Mouse (Mus musculus) liver (tissue): ENCODE data around the gene Kcnj1.

Source experiments
- DNase-seq: peaks from one replicate; pipeline ENCODE4 v3.0.0-alpha.2; 2020; ENCODE audit warnings: mixed read lengths

Gene Kcnj1

DNA sequence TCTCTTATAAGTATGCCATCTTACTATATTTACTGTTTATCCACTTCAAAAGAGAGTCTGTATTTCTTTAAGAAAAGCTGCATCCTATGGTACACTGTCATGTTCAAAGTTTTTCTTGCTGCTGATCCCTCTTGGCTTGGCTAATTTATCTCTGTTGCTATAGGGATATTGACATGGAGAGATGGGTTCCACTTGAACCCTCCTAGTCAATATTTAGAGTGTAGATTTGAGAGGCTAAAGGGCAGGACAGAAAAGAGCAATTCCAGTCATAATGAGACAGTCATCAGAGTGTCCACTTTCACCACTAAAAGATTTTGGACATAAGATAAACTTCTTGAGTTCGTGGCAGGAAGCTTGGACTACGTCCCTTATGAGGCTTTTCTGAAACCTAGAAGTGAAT is 27.9 kb downstream of the Kcnj1 start:
- no peak for DNase-seq

DNA sequence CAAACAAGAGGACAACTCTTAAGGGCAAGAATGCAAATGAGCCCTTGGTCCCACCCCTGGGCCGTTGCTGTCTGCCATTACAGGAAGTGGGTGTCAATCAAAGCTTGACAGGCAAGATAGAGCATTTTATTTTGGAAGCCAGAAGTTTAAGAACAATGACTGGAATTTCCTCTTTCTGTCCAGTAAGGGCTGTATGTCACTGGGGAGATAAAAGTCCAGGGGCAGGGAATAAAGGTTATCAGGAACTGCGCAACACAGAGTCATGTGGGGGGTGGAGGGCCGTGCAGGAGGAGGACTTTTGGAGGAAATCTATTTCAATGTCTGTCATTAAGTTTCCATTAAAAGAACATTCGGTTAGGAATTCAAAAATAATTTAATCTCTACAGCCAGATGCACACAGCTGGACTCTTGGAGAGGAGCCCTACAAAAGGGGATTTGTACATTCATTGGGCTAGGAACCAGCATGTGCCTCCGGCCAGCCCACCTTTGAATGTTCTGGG is 28.4 kb downstream of the Kcnj1 start:
- DNase-seq = peak; percentile 49

DNA sequence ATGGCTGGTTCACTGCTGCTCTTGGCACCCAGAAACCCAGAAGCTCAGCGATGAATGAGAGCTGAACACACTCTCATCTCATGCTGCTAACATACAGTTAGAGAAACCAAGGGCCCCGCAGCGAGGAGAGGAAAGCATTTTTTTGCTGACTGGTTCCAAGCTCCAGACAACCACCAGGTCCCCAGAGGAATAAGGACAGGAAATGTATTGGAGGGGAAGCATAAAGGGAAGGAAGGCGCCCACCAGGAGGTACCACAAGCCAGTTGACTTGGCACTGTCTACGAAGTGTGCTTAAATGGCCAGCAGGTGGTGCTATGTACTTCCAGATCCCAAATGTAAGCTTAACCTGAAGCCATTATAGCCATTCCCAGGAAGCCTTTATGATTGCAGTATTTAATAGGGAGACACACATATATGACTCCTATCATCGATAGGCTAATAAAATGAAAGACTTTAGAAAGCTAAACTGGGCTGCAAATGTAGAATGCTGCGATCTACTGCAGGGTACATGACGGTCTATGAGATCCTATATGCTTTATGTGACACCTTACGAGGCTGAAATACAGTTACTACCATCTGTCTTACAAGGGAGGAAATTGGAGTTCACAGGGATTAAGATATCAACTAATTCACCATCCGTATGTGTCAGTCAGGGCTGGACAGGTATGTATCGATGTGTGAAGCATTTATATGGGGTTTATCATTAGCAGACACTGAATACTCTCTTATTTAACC is 33.1 kb downstream of the Kcnj1 start:
- peak; percentile 44 for DNase-seq

DNA sequence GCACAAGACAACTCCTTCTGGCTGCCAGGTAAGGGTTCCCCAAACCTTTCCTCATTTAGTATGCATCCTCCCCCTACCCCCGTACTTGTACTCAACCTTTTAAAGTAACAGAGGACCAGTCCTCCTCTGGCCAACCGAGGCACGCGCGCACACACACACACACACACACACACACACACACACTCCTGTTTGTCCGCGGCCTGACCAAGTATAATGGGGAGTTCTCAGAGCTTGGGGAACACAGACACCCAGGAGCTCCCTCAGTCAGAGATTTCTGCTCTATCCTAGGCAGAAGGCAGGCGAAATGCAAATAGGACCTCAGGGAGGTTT is 36.4 kb downstream of the Kcnj1 start:
- no peak for DNase-seq

DNA sequence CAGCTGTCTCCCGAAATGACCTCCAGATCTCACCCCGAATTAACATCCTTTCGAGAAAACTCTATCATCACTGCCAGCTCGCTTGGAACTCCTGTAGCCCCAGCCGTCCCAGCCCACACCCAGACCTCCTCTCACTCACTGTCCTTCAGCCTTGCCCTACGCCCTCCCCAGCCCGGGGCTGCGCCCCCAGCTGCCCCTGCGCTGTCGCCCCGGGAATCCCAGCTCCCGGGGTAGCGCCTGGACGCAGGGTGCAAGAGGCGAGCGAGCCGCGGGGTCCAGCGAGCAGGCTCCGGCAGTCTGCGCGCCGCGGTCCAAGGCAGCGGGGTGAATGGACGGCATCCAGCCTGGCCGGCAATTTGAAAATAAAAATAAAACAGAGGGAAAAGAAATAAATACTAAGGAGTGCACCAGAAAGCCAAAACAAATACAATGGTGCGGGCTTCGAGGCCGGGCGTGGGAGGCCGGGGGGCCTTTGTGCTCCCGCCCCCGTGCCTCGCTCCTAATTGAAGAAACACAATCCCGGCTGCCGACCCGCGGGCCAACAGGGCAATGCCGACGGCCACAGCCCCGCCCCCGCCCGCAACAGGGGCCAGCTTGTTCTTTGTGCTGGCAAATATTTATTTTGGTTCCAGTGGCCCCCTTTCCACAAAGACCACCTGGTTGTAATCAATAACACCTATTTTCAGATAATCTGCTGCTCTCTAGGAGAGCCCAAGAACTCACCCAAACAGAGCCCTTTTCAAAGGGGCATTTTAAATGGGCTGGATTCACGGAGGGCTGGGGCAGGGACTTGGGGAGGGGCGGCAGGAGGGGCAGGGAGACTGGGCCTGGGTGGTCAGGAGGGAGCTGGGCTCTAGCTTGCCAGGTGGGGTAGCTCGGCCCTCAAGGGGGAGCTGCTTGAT is 37.0 kb downstream of the Kcnj1 start:
- peak; percentile 61 for DNase-seq

DNA sequence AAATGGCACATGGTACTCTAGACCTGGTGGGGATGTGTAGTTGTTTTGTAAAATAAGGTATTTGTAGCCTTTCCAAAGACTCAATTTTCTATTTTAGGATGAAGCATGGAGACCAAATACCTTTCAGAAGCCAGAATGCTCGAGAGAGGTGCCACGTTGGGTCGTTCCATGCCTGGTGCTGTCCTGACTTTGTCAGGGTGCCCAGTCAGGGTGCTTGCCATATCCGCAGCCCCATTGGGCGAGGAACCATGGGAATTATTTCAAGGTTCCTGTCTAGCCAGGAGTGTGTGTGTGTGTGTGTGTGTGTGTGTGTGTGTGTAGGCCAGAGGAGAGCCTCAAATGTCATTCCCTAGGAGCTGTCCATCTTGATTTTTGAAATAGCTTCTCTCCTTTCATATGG is 38.4 kb downstream of the Kcnj1 start:
- DNase-seq = no peak

DNA sequence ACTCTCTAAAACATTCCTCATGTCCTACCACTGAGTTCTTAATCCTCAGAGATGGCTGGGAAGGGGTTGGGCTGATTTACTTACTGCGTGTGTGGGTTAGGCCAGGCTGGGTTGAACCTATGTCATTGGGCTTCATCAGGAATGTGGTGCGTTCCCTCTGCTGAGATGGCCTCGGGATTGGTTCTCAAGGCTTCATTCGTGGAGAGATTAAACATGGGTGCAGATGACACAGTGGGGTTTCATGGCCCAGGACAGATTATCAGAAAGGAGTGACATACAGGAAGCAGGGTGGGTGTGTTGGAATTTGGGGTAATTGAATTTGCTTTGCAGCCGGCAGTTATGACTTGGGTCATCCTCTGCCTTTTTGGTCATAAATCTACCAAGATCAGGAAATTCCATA is 39.2 kb downstream of the Kcnj1 start:
- no peak for DNase-seq

DNA sequence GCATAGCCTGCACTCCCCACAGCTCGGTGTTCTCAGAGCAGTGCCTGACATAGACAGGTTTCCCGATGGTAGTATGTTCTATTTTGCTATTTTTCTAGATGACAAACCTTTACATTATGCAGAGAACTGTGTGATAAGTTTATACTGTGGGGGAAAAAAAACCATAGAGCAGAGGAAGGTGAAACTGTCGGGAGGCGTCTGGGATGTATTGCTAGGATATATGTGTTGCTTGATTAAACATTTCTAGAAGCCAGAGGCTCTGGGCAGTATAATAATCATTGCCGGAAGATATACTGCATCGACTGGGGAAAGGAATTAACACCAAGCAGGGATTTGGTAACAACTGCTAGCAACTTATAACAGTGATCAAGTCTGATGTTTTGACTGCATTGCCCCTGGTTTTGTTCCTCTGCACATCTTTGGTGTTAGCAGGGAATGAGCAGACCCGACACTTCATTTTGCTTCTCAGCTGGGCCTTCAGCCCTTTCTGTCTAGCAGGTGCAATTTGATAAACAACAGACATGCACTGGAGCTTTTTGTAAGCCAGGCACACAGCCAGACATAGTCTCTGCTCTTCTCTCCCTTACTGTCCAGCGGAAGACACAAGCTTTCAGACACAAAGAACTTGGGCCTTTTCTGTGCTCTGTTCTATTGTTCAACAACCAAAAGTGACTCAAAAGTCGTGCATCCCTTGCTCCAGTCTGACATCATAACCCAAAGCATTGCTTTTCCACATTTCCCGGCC is 40.7 kb downstream of the Kcnj1 start:
- DNase-seq = no peak

DNA sequence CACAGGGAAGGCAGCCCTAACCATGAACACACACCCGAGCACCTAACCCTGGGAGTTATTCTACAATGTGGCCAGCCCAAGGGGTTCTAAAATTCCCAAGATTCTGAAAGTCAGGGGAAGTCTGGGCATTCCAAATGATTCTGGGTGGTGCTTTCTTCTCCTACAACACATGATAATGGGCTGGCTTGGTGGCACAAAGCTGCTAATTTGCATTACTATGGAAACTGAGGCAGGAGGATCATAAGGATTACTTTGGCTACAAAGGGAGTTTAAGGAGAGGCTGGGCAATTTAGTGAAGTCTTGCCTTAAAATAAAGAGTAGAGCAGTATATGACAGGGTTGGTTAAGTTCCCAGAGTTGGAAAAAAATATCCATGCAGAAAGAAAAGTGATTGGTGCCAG is 42.7 kb downstream of the Kcnj1 start:
- no peak for DNase-seq

DNA sequence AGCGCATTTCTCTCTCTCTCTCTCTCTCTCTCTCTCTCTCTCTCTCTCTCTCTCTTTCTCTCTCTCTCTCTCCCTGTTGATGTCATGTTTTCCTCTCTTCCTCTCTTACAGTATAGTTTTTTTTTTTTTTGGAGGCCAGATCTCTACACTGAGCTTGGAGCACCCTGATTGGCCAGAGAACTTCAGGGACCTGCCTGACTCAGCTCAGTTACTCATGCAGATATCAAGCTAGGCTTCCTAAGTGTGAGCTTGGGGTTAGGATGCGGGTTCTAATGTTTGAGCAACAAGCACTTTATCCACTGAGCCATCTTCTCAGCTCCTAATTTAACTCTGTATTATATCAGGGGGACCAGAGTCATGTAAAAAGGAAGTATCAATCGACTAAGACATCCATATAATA is 43.7 kb downstream of the Kcnj1 start:
- DNase-seq = no peak

DNA sequence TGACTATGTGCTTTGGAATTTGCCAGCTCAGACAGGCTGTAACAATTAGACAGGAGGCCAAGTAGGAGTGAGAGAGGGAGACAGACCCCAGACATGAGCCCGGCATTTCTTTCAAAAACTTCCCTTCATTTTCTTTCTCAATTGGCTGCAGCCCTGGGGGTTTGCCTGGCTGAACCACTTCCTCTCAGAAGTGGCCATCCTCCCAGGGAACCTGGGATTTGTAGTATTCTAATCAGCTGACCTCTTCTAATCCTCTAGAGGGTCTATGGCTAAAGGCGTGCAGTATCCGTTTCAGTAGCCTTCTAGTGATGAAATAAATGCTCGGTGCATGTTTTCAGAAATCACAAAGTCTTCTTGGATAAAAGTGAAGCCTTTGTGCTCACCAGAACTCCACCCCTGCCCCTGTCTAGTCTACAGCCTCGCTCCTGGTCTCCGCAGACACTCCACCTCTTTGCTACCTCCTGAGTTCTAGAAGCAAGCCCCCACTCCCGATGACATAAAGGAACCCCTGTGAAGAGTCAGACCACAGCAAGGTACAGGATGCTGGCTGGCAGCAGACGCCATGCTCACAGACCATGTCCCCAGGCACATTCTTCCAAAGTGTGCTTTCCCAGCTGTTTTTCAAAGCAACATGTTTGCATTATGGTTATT is 45.3 kb downstream of the Kcnj1 start:
- no peak for DNase-seq

DNA sequence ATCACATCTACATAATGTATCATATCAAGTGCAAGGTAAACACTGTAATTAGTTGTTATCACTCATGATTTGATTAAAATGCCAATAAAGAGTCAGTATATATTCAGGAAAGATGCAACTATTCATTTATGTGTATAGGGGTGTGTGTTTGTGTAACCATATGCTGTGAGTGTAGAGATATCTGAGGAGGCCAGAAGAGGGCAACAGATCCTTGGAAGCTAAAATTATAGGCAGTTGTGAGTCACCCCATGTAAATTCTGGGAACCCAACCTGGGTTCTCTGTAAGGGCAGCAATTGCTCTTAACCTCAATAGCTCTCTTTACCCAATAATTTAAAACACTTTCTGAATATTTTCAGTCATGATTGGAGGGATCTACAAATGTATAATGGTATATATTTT is 48.4 kb downstream of the Kcnj1 start:
- DNase-seq = no peak

DNA sequence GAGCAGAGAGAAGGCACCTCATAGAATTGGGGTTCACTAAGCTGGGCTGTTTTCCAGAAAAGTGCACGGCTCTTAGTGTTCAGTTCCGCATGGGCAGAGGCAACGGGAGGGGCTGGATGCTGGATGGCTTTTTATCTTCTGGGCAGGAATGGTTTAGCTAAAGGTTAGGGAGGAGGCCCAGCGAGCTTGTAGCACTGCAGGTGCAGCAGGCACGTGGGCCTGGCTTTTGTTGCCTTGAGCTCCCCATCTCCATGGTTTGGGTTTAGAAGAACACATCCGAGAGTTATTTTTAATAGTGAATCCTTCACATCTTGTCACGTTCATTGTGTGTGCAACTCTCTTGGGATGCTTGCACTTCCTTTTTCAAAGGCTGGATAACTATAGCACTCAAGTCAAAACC is 53.0 kb downstream of the Kcnj1 start:
- DNase-seq = no peak

DNA sequence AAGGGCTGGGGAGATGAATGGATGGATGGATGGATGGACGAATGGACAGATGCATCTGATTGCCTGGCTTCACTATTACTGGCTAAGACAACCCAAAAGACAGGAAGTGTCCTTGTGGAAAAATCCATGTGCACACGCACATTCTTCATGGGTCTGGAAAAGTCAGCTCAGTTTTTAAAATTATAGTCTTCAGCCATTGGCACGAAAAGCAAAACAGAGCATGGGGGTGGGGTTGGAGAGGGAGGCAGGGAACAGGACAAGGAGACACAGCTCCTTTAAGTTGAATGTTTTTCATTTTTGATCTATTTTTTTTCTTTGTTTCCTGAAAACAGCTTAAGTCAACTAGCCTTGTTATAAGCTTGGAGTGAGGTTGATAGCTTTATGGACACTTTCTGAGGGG is 58.8 kb downstream of the Kcnj1 start:
- DNase-seq = no peak

DNA sequence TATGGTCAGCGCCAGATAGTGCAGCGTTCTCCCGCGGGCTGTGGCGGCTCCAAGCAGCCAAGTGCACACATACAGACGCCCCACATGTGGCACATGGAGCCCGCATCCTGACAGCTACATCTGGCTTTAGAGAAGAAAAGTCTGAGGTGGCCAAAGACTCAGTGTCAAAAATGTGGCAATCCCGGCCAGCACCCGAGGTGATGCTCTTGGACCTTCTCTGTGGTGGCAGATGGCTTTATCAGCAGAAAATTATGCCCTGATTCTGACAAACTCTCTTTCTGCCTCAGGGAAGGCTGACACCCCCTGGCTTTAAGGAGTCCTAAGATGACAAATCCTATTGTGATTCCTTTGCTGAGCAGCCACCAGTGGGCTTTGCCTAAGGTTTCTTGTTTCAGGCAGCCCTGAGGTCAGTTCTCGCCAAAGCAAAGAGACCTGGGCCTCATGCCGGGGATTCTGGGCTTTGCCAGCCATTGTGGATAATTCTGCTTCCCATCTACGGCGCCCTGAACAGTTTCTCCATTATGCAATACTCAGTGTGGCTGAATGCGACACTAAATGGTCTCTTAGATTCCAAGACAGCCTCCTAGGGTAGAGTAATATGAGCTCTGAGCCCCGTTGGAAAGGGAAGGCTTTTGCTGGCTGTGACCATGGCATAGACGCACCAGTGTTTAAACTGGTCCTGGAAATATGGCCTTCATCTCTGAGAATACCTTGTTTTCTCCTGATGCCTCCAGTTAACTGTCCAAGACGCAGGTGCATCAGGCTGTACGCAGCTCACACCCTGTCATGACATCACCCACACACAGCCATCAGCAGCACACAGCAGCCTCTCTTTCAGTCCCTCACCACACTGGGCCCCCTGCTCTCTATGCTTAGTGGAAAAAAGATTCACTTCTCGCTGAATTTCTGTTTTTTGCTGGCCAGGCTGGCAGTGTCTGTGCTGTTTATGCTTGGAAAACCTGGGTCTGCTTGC is 62.2 kb downstream of the Kcnj1 start:
- DNase-seq = no peak

DNA sequence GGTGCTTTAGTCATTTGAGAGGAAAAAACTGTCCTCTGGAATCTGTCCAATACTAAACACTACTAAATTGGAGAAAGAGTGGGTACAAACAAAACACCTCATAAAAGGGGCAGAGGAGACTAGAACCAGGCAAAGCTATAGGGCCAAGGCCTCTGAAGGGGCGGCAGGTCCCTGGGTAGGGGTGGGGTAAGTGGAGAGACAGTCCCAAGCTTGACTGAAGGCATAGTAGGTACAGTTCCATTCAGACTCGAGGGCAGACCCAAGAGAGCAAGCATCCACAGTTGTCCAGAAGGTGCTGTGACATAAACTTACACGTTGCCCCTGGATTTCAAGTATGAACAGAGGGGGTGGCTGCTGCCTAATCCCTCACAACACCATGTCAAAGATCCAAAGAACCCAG is 70.8 kb downstream of the Kcnj1 start:
- DNase-seq = no peak

DNA sequence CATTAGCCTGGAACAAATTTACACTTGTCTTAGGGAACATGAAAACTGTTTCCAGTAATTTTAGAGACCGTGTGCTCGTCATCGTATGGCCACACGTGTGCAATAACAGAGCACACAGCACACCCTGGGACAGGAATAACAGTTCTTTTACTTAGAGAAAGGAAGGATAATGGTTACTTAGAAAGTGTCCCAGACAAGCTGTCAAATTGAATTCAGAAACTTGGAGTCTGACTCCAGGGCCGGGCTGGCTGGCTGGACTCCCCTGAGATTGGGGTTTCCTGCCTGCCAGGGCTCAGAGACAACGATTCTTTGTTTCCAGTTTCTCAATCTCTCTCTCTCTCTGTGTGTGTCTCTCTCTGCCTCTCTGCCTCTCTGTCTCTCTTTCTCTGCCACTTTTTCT is 71.5 kb downstream of the Kcnj1 start:
- no peak for DNase-seq

DNA sequence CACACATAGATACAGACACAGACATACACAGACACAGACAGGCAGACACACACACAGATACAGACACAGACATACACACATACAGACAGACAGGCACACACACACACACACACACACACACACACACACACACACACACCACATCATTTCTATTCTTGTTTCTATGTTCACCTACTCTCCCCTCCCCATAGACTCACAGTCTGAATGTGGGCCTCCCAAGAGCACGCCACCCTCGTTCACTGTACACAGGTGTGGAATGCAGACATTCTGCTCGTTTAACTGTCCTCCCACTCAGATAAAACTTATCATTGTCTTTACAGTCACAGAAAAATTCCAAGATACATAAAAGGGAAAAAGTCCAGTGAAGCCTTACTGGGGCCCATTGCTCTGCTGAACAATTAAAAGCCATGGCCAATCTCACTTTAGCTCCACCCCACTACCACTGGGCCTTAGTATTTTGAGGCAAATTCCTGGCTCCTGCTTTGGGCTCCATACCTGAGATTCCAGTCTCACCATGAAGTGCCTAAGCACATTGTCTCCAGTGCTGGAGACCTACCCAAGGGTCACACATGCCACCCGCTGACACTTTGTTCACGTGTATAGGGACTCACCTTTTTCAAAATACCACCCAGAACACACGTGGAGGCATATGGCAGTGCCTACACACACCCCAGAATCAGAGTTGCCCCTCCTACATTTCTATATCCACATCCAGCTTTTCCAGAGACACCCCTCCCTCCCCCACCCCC is 72.3 kb downstream of the Kcnj1 start:
- DNase-seq = no peak

DNA sequence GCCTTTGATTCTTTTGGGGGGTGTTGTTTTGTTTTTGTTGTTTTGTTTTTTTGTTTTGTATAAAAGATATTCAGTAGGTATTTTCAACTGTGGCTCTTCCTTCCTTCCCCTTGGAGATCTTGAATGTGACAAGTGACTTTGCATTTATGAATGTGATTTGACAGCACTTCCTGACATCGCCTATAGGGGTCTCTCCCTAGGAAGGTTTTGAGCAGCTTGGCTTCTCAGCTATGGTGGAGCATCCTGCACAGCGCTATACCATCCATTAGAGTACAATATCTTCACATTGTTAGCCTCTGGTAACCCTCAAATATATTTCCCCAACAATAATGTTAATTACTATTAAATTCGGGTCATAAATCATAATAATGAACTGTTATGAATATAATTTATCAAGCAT is 73.5 kb downstream of the Kcnj1 start:
- peak; percentile 14 for DNase-seq

DNA sequence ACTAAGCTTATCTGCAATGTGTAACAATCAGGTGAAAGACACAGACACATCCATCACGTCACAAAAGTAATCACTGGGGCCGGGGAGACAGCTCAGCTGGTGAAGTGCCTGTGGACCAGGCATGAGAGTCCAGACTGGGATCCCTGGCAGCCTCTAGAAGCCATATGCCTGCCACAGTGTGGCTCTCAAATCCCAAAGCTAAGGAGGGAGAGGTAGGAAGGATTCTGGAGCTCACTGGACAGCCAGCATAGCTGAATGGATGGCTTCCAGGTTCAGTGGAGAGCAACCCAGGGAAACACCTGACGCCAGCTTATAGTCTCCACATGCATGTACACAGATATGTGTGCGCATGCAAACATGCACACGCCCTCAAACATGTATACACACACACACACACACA is 76.5 kb downstream of the Kcnj1 start:
- DNase-seq = no peak
